Mouse (Mus musculus): Measurements from ENCODE around the gene Syne2.
"Not testable (repeated sequence)": the region's sequence is repeated elsewhere in the genome, so short reads cannot be mapped to it uniquely, and the experiment has no call there.

Syne2 gene

DNA sequence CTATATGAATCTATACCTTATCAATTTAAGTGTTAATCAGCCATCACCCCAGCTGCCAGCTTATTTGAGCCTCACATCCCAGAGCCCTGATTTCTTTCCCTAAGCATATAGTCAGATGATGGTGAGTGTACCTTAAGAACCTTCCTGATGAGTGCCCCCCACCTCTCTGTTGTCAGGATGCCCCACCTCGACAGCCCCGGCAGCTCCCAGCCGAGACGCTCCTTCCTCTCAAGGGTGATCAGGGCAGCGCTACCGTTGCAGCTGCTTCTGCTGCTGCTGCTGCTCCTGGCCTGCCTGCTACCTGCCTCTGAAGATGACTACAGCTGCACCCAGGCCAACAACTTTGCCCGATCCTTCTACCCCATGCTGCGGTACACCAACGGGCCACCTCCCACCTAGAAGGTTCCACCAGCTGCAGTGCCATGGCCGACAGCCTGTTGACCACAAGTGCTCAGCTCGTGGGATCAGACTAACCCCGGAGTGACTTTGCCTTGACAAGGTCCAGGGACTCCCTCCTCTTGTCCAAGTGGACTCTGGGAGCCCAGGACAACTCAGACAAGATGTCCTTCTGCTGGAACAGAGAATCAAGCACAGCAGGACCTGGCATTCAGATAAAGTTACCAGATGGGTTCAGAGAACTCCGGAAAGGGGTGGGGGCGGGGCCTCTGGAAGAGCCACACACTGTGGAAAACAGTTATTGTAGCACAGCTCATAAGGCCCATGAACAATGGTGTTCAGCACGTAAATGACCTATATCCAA, 291.9 kb downstream of the Syne2 start:
- DNase-seq (ENCODE audit: low read depth) = no peak

DNA sequence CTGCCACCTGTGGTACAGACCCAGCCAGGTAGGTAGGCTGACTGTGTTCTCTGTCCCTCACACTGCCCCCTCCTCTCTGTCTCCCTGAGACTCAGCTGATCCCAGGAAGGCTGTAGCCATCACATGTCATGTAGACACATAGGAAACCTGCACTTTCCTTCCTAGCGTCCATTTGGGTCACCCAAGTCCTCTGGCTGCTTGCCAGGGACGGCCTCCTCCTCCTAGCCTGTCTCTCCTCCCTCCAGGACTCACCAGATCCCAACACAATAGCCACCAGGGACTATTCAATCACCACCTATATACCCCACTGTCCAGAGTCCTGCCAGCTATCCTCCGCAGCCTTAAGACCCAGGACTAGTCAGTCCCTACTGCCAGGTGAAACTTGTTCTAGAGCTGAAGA, 293.1 kb downstream of the Syne2 start:
- no peak for DNase-seq (ENCODE audit: low read depth)

DNA sequence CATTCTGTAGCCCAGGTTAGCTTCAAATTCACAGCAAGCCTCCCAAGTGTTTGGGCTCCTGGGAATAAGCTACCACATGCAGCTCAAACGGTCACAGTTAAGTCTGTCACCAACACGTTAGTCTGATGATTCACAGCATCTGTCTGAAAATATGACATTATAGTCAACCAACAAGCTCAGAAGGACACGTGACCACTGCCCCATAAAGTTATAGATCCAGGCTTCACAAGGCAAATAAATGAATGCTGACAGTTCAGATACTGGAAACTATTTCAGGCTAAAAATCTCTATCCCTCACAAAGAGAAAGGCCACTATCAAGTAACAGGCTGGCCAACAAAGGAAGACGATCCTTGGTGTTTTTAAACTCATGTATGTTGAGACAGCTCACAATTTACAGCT, 298.6 kb downstream of the Syne2 start:
- DNase-seq (ENCODE audit: low read depth) = no peak

DNA sequence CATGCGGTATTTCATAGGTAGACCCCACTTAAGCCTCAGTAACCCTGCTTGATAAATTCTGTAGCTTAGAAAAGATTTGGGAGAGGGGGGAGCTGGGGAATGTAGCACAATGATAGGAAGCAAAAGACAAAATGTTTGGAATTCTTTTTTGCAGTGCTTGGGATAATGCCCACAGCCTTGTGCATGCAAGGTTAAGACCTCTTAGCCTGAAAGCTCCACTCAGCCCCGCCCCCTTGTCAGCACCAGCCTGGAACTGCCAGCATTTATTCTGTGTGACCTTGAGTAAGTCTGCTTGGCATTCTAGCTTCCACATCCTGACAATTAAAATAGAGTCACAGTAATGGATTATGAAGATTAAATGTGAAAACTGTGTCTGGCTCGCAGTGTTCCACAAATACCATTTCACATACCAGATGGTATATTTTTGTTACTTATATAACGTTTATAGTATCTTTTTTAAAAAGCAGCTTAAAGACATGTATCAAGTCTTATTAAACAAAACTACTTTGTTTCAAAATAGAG, 299.8 kb downstream of the Syne2 start:
- DNase-seq (ENCODE audit: low read depth) = peak; percentile 23

DNA sequence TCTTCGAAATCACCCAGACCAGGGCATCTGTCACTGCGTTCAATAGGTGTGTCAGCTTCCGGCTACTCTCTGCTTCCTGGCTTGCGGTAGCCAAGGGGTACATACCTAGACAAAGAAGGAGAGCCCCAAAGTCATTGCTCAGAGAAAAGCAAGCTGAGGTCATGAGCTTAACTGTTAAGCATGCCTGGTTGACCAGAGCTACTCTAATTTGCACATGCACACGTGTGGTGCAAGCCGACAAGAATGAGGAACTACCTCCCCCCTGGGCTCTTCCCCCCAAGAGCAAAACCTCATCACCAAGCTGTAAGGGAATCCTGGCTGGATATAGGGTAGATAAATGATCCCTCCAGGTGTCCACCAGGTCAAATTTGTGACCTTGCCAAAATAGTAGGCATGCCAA, 305.3 kb downstream of the Syne2 start:
- DNase-seq (ENCODE audit: low read depth) = no peak

DNA sequence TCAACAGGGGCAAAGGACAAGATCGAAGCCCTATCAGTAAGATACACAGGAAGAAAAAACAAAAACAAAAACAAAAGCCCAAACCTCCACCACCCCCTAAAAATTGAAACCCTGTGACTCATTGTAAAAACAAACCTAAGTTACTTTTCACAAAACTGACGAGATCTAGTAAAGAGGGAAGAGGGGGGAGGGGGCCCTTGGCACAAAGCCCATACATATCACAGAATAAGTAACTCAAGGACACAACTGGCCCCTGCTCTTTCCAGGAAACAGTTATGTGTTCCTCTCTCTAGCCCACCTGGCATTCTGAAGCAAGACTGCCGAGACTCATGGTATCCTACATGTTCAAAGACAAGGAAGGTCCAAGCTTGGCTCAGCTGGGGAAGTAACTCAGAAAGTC, 310.4 kb downstream of the Syne2 start:
- no peak for DNase-seq (ENCODE audit: low read depth)

DNA sequence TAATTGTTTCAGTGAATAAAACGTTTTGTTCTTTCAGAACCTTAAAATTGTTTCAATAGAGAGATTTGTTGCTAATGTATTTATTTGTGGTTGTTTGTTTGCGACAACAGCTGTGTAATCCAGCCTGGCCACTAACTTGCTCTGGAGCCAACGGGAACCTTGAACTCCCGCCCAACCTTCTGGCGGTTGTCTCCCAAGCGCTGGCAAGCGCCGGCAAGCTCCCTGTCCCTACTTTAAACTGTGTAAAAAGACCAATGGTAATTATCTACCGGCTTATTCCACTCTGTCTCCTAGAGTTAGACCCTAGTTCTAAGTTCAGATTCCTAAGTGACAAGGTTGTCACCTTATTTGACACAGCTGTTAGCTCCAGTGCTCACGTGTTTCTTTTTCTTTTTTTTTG, 310.9 kb downstream of the Syne2 start:
- DNase-seq (ENCODE audit: low read depth) = no peak

DNA sequence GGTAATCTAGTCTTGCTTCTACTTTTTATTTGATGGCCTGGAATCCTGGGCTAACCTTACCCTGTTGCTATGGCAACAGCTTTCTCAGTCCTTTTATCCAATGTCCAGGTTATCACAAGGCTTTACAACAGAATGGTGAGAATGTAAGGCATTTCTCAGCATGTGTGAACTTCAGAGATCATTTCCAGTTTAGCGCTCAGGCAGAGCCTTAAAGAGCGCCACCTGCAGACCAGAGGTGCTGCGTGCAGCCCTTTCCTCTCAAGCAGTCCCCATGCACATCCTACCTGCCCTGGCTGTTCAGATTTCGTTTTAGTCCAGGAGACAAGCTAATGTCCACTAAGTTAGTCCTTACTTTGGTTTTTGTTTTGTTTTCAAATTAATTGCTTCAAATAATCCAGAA, 312.3 kb downstream of the Syne2 start:
- no peak for DNase-seq (ENCODE audit: low read depth)

DNA sequence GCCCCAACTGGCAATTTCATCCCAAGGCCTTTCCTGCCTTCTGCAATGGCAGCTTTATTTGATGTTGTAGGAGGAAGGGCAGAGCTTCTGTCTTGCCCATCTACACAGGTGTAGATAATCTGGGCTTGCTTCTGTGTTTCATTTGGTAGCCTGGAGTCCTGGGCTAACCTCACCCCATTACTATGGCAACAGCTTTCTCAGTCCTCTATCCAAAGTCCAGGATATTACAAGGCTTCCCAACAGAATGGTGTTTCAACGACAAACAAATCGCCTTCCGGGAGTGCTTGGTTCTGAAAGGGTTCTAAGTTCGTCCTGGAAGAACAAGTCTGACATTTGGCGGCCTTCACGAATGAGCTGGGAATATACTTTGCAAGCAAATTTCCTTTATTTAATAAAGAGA, 313.0 kb downstream of the Syne2 start:
- DNase-seq (ENCODE audit: low read depth) = no peak

DNA sequence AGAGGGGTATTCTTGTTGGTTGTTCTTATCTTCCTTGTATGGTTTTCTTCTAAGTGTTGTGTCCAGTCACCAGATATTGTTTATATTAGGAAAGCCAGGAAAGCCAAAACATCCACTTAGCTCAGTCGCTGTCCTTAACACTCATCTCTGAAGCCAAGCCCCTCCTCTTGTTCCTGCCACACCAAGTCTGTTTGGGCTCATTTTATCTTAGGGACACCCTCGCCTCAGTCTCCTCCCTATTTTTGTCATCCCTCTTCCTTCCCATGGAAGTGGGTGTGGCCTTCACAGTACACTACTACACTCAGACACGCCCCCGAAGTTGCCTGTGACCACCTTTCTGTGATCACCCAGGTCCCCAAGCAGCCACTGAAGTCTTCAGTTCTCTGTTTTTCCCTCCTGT, 314.7 kb downstream of the Syne2 start:
- DNase-seq (ENCODE audit: low read depth) = no peak

DNA sequence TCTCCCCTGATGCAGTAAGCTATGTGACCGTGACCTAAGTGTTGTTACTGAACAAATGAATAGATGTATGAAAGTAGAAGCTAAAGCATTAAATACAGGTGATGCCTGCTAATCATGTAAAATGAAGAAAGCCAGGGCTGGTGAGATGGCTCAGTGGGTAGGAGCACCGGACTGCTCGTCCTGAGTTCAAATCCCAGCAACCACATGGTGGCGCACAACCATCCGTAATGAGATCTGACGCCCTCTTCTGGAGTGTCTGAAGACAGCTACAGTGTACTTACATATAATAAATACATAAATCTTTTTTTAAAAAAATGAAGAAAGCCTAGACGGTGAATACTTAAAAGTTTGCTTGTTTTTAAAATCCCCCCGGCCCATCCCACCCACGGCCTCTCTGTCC, 315.1 kb downstream of the Syne2 start:
- not testable (repeated sequence) for DNase-seq (ENCODE audit: low read depth)

DNA sequence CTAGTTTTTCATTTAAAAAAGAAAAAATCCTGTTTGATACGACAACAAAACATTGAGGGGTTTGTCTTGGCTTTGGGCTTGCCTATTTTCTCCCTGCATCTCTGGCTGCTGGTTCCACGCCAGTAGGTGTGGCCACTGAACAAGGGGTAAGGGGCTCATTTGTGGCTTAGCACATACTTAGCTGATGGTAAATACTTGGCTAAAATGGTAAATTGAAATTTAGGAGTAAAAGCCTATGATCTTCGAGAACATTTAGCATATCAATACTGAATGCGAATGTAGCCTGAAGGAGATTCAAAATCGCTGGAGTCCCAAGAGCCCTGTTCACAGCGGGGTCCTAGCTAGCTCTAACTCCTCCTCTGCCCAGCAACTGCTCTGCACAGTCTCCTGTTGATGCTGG, 318.8 kb downstream of the Syne2 start:
- DNase-seq (ENCODE audit: low read depth) = no peak

DNA sequence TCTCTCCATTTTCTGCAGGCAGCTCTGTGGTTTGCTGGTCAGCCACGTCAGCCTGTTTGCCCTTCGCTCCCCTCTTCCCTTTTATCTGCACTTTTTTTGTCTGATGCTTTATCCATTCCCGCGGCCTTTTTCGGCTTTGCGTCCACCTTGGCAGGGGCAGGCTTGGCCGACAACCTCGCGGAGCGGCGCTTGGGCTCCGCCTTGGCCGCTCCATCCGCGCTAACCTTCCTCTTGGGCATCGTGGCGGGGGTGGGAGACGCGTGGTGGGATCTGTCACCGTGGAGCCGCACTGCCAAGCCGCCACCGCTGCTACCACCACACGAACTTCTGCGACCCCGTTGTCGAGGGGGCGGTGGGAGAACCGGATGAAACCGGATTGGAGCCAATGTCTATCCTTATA, 334.5 kb downstream of the Syne2 start:
- not testable (repeated sequence) for DNase-seq (ENCODE audit: low read depth)

Data from fibroblast of lung, adult 2 months (primary cell).